Mouse (Mus musculus) urinary bladder, postnatal 10 days (tissue): ENCODE measurements at regions not wholly inside any gene's neighbourhood (a gene's known extent, or its start where the extent isn't known, plus 50 kb on each side); places are given as distances from the start of the nearest gene placed in this dataset.
"Not testable (repeated sequence)": the region's sequence is repeated elsewhere in the genome, so short reads cannot be mapped to it uniquely, and the experiment has no call there.

Experiments used
- DNase-seq: peaks from one replicate; pipeline ENCODE4 v3.0.0; 2022; ENCODE audit warnings: low spot score

DNA sequence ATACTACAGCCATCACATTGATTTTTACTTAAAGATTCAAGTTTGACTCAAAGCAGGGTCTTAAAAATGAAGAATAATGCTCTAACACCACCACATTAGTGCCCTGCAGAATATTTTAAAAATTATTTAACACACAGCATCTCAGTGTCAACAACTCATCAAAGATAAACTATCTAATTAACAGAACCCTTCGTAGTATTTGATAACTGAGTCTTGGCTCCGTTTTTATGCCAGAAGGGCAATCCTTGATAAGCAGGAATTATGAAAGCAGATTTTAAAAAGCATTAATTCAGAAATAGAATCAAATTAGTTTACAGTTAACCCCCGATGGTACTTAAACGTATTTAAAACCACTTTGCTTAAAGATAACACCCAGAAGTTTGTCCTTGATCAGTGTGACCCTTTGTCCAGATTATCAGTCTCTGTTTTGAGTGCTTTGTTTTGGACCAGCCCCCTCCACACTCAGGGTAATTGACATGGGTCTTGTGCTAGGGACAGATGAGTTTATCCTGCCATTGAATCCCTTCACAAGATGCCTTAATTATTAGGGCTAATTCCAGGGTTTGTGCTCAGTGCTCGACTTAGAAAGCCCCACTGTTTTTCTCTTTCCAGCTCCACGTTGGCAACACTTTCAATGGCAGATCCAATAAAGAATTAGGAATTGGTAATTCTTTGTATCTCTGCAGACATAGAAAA lies 69.4 kb upstream of the Dph6 start:
- DNase-seq = no peak

DNA sequence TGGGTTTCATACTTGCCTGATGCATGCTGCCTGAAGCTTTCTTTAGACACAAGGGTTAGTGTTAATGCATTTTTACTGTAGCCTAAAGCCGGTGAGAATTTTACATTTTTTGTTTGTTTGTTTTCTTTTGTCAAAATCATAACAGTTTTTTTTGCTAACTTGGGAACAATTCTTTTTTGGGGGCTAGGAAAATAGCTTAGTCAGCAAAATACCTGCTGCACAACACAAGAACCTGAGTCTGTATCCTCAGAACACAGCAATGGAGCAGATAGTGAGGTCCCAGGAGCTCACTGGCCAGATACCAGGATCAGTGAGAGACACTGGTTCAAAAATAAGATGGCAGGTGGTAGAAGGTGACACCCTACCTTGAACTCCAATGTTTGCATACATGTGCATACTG lies 72.4 kb upstream of the Dph6 start:
- DNase-seq = no peak

DNA sequence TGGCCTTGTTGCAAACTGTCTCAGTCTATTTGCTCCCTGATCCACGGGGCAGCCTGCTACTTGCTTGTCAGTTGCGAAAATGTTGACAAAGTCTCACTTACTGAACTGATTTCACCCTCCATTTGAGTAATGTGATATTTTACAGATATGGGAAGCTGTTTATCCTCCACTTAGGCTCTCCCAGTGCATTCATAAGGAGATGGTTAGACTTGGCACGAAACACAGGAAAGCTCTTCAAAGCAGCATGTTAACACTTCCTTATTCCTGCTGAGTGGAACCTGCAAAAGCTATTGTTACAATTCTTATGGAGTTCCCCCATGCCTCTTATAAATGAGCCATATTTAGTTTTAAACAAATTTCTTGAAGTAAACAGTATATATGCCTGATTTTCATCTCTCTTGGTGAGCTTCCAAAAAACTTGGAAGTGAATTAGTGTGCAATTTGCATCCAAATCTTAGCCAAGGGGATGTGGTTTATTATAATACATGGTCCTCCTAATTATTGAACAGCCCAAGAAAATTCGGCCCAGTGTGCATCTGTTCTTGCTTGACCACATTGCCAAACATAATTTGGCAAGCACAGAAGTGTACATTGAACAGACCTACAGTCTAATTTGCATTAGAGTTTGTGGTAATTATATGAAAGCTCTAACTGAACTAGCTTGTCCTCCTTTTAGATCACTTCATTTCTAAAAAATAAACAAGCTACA lies 80.3 kb upstream of the Dph6 start:
- no peak for DNase-seq

DNA sequence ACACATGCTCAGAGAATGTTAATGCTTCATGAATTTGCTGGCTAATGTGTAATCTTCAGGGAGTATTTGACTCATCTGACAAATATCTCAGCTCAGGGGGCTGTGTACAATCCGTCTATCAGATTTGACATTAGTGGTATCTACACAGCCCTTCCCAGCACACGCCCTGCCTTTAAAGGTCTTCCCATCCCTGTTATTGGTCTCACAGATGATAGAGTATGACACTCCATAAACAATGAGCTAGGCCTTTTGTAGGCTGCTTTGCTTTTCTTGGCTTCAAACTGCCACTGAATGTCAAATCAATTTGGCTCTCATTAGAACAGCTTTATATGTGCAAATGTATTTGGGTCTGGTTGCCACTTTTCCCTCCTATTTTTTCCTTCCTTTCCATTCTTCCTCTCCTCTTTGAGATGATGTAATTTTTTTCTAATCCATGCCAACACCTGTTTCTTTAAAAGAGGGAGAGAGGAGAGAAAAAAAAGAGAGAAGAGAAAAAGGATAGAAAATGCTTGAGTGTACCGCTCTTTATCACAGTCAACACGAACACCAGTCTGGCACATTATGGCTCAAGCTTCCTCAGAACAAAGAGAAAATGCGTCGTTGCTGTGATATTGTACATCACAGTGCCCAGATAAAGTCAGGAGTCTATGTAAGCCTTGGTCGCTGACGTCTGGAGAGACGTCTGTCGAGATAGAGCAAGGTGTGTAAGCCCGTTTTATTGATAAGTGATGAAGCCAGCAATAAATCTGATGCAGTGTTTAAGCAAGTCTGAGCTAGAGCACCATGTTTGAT lies 84.9 kb upstream of the Dph6 start:
- no peak for DNase-seq

DNA sequence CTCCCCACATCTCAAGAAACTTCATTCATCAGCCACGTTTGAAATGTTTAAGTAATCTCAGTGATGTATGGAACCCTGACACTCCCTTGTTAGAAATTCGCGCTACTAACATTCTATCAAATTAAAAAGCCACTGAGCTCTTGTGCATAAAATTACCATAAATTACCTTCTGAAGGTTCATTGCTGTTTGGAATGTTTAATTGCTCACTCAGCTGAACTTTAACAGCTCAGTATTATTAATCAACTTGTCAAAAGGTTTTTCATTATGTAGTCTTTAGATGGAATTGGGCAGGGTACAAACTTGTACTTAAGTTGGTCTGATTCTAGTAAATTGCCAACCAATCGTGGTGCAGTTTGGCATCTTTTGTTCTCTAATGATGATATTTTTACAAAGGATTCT lies 108.5 kb upstream of the Dph6 start:
- no peak for DNase-seq

DNA sequence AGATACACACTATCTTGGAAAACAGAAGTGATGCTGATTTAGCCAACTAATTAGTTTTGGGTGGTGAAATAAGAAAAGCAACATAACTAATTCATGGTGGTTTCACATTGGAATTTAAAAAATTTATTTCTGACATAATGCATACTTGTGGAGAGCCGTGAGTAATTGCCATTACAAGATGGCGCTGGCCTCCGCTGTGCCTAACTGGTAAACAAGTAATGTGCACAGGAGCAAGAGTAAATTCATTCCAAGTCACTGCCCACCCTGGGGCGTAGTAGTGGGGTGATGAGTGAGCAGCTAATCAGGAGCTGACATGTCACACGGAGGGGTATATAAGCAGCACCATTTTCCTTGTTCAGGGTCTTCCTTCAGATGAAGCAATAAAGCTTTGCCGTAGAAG lies 119.0 kb upstream of the Dph6 start:
- DNase-seq = not testable (repeated sequence)

DNA sequence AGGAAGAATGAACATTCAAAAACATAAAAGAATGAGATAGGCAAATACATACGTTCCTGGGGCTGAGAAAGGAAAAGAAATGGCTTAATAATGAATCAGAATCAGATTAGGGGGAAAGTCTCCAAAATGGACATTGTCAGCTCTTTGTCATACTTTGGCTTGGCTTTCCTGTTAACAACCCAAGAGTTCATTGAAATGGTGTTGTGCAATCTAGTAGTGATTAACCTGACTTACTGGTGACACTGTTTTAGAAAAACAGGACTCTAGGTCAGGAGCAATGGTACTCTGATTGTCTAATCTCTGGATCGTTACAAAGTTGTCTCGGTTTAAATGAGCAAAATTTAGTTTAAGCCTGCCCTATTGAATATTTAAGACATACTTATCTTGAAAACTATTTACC lies 119.5 kb upstream of the Dph6 start:
- DNase-seq = no peak

DNA sequence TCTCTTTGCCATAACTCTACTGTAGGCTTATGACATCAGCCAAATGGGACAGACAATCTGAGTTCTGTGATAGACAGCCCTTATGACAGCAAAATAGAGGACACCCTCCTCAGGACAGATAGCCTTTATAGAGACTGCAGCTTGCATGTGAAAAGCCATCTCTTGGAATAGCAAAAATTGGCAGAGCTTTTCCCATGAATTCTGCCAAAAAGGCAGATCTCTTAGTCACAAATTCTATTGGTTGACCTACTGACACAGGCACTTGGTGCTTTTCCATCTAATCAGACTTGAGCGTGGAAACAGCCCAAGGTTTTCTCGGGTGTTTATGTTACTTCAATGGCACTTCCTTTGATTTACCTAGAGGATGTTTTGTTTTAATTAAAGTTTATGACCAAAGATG lies 120.8 kb upstream of the Dph6 start:
- no peak for DNase-seq

DNA sequence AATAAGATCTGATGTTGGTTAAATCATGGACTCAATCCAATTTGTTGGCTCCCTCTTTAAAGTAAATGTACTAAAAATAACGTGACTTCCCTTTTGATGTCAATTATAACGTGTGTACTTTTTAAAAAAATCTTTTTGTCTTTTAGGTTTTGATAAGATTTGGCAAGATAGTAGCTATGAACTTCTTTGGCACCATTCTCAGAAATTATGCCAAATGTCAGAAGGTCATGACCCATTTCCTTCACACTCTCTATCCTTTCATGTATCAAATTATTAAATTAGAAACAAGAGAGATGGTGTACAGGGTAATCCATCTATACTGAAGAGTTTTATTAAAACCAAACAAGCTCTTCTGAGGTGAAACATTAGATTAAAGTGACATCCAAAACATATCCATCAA lies 121.4 kb upstream of the Dph6 start:
- DNase-seq = no peak

DNA sequence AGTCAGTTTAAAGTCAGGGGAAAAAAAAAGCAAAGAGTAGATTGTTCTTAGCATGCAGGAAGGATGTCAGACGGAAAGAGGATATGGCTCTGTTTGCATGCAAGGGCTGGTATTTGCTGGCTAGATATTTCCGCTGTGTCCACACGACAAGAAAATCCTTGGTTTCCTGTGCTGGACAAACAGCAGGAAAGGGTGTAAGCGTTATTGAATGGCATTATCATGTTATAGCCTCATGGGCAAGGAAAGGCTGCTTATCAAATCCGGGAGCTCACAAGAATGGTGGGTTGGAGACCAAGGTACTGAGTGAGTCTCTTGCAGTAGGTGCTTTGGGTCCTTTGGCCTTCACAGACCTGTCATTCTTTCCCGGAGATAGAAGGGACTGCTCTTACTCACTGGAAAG lies 127.7 kb upstream of the Dph6 start:
- no peak for DNase-seq

DNA sequence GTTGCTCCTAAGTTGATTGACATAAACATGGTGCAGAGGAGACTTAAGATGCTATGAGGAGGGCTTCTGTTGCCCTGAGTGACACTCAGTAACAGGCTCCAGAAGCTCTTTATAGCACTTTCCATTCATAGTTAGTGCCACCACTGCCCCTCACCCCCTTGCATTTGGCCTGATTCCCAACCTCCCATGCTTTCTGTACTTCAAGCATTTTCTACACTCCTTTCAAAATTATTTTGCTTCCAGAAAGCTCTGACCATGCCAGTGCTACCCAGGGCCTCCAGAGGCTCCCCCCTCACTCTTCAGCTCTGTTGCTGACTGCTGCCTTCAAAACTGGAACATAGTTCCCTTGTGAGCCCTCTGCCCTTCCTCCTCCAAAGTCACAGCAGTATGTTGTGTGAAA lies 129.4 kb upstream of the Dph6 start:
- no peak for DNase-seq

DNA sequence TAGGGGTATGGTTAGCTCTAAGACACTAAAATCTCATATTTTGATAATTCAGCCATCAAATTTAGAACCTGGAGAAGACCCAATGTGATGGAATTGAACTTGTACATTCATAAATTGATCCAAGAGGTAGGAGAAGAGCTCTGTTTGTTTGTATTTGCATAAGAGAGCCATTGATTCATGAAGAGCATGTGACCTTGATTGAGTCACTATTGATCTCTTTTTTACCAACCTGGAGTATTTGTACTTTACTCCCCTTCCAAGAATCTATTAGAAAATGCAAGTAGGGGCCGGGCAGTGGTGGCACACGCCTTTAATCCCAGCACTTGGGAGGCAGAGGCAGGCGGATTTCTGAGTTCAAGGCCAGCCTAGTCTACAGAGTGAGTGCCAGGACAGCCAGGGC lies 133.5 kb upstream of the Dph6 start:
- no peak for DNase-seq

DNA sequence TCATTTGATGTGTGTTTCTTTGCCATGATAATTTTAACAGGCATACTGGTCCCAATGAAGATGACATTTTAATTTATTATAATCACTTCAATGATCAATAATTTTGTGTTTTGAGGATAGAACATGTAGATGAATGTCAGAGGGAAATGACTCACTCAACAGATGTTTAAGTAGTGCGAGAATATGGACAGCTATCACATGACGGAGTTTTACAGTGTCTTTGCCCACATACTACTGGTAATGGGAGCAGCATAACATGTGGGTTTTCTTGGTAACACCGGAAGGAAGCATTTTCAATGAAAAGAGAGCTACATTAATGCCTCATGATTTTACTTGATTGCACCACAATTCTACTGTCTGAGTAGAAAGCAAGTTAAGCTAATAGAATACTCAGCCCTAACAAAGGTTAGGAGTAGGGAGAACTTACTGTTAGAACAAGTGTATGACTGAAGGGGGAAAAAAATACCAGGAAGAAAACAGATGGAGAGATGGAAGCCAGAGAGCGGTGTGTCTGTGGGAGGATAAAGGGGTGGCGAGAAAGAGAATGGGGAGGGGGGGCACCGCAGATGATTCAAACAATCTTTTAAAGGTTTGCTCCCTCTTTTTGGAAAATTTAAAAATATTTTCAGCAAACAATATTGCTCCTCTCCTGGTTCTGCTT lies 142.0 kb upstream of the Dph6 start:
- no peak for DNase-seq

DNA sequence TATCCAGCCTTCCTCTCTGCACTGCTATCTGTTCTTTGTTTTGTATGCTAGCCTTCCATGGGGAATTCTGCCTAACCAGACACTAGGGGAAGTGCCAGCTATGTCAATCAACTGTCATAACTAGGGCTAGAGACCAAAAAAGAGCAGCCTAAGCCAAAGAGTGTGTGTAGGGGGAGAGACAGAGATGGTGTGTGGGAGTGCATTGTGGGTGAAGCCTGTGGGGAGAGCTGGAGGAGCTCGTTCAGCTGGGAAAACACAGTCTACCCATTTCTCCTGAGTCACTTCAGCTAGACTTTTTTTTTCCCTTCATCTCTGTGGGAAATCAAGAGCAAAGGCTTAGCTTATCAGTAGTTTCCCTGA lies 142.5 kb upstream of the Dph6 start:
- DNase-seq = no peak

DNA sequence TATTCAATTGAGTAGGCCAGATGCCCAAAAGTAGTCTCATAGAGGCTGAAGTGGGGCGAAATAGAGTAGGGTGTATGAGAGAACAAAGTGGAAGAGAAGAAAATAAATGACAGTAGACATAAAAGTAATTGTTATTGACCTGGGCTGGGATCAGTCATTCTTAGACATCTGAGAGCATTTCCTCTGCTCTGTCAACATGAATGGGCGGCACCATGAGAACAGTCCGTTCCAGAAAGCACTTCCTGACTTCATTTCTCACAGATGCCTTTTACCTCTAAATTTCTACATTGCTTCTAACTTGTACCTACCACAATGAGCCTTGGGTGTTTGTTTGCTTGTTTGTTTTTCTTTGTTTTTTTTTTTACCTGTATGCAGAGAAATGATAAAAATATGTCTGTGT lies 148.5 kb upstream of the Dph6 start:
- DNase-seq = no peak

DNA sequence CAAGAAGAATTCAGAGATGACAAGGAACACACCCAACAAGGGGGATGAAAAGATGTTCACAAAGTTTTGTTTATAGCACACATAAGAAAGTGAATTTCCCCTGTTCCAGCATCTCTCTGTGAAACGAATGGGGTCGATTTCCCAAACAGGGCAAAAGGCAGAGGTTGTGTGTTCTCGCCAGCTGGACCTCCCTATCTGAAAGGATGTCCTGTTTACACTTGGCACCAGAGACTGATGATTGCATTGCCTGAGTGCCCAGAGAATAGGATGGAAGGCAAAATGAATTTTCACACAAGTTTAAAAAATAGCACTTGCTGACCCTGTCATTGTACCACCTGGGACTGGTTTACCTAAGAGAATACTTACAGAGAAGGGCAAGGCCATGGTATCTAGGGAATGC lies 149.2 kb upstream of the Dph6 start:
- no peak for DNase-seq

DNA sequence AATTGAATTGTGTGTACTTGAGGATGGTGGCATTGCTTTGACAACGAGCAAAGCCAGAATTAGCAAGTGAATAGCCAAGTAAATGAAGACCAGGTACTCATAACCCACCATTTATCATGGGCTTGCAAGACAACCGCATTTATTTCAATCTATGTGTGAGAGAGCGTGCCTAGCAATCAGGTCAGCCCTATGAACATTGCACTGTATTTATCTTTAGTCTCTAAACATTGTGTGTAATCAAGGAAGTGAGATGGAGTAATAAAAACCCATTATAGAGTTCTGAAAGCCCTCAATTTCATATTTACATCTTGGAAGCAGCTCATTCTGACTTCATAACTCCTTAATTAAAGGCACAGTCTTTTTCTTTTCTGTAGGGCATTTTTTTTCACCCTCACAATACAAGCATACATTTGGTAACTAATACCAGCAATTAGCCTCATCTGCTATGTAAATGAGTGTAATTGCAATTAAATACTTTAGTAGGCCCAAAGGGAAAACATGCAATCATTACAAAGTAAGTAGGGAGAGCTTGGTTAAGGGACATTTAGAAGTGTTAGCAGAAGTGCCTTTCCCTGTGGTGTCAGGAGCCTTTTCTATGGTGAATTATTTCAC lies 150.8 kb upstream of the Dph6 start:
- DNase-seq = no peak

DNA sequence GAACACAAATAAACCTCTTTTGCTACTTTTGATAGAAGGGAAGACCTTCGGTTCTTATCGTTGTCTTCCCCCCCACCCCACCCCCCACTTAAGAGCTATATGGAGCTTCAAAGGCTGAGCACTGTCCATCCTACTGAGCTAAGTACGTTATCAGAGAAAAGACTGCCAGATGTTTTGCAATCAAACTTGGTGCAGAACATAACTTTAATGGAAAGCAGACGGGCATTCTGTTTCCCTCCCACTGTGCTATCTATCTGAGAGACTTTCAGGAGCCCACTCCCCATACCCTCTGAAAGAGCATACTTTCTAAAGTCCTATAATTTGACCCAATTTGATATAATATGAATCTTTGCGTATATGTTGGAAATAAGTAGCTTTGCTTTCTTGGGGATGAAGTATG lies 153.3 kb upstream of the Dph6 start:
- no peak for DNase-seq

DNA sequence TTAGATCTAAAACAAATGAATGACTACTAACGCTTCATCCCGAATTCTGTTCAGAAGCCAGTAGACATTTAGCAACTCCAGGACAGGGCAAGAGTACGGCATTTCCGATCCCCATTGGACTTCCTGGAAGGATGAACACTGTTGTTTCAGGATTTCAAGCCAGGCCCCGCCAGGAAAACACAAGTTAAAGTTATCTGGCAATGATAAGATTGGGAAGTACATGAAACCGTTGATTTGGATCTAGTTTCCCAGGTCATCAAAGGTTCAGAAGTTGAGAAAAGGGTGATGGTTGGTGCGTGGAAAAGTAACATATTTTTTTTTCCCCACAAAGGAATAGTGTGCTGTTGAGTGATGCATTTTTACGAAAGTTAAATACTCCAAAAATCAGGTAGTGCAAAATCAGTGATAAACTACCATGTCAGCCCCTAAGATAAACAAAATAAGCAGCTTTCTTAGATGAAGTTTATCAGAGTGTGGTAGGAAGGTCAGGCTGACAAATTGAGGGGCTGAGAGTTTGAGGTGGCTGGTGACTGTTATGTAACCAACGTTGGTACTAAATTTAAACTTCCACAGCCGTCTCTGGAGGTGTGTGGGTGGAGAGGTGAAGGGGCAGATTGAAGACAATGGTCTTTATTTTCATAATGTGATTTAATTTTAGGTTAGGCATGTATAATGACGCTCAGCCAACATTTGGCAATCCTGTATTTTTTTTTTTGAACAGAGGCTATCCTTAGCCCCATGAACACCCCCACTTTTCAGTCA lies 157.6 kb upstream of the Dph6 start:
- no peak for DNase-seq

DNA sequence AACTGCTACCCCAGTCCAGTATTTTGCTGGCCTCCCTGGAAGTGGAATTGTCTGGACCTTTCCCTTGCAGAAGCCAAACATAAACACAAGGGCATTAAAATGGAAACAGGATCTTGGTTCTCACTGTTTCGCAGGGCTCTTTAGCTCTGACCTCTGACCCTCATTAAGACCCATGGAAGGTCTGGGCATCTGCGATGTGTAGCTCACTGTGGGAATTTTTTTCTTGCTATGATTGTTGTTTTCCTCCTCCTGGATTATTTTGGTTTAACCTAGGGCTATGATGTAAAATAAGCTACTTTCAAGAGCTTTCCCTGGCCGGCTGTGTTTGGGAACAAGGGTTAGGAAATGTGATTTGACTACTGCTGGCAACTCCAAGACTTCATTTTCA lies 158.1 kb upstream of the Dph6 start:
- no peak for DNase-seq

DNA sequence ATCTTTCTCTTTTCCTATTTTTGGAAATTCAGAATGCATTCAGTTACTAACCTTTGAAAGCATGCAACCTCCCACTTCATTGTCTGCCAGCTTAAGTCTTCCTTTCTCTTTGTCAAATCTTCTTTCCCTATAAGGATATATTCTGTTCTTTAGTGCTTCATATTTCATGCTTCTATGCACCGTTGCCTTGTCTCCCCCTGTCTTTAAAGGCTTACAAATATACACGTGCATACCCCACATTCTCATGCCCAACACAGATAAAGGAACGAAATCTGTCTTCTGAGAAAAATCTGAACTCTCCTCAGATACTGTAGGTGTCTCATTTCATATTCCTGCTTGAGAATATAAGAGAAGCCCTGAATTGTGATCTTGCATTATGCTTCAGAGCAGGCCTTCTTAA lies 167.9 kb upstream of the Dph6 start:
- no peak for DNase-seq

DNA sequence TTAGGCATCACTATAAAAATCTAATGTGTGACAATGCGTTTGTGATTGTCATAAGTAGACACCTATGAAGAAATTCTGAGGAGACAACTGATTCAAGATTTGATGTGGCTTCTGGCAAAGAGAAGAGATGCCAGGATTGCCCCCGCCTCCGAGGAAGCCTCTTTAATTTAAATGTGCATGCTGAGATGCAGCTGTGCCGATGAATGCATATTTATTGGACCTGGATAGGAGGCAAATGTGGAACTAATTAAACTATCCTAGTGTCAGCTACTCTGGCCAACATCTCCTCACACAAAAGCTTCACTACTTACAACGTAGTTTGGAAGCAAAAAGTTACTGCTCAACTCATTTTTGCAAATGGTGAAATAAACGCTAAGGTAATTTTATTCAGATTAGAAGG lies 173.4 kb upstream of the Dph6 start:
- no peak for DNase-seq
